Mouse (Mus musculus) MEL (cell line): ENCODE data around the gene Ammecr1.

Experiments
- BHLHE40 ChIP-seq: IDR thresholded peaks from 2 replicates; pipeline ENCODE4 v1.6.1; 2012; ENCODE audit warnings: low read depth, mild to moderate bottlenecking, inconsistent platforms, low read length, improper control_type of control experiment, borderline replicate concordance
- CHD2 ChIP-seq: IDR thresholded peaks from 2 replicates; pipeline ENCODE4 v1.6.1; 2011; ENCODE audit warnings: low read length, improper control_type of control experiment
- CTCF ChIP-seq, 3 experiments: IDR thresholded peaks in 2 of 3; conservative IDR thresholded peaks in 1 of 3; 2 replicates each; pipeline ENCODE4 v1.5.1; 2011 to 2012; ENCODE audit warnings: low read length in 3 of 3, low read depth in 2 of 3, mild to moderate bottlenecking in 2 of 3, improper control_type of control experiment in 1 of 3, inconsistent platforms in 1 of 3, mixed read lengths in 1 of 3, moderate library complexity in 1 of 3; ENCODE audit not compliant: control insufficient read depth in 1 of 3, insufficient read depth in 1 of 3, poor library complexity in 1 of 3, severe bottlenecking in 1 of 3
- E2F4 ChIP-seq: IDR thresholded peaks from 2 replicates; pipeline ENCODE4 v1.6.1; 2011; ENCODE audit warnings: low read depth, low read length, improper control_type of control experiment, borderline replicate concordance
- MAFK ChIP-seq: IDR thresholded peaks from 2 replicates; pipeline ENCODE4 v1.6.1; 2011; ENCODE audit warnings: low read depth, mild to moderate bottlenecking, low read length, improper control_type of control experiment, borderline replicate concordance
- MEF2A ChIP-seq: IDR thresholded peaks from 2 replicates; pipeline ENCODE4 v1.6.1; 2014; ENCODE audit warnings: low read depth, mild to moderate bottlenecking, inconsistent platforms, low read length, improper control_type of control experiment; ENCODE audit not compliant: poor library complexity, insufficient replicate concordance, severe bottlenecking; ENCODE audit errors: extremely low read depth
- MYB ChIP-seq: IDR thresholded peaks from 2 replicates; pipeline ENCODE4 v1.6.1; 2011; ENCODE audit warnings: mild to moderate bottlenecking, low read depth, low read length, improper control_type of control experiment
- ZNF384 ChIP-seq: IDR thresholded peaks from 2 replicates; pipeline ENCODE4 v1.6.1; 2012; ENCODE audit warnings: low read depth, mild to moderate bottlenecking, inconsistent platforms, low read length, improper control_type of control experiment

GRCm38 (mm10) chrX:142928430-142928829, 38.1 kb downstream of the Ammecr1 start:
- TF ChIP-seq MYB: no peak
- no peak for TF ChIP-seq MEF2A
- TF ChIP-seq CTCF (IDR thresholded peaks at IDR 0.05 in 2 of 3, conservative IDR thresholded peaks at IDR 0.05 in 1 of 3; ENCODE audit: control insufficient read depth in 1 of 3, insufficient read depth in 1 of 3, low read depth in 2 of 3, low read length in 3 of 3, poor library complexity in 1 of 3, severe bottlenecking in 1 of 3): no peak
- no peak for TF ChIP-seq BHLHE40
- no peak for TF ChIP-seq E2F4
- TF ChIP-seq CHD2: no peak
- TF ChIP-seq MAFK: no peak
- no peak for TF ChIP-seq ZNF384
